Mouse (Mus musculus) embryo, embryonic 10.5 days (tissue): ENCODE results near the gene Rmnd5b.
A peak's percentile ranks its signal among the peaks of the same experiment; 100 is the strongest.
"Not testable (repeated sequence)": the region's sequence is repeated elsewhere in the genome, so short reads cannot be mapped to it uniquely, and the experiment has no call there.

Experiments
- DNase-seq: peaks from one replicate; pipeline ENCODE4 v3.0.0-alpha.2; 2015; ENCODE audit warnings: low spot score

The Rmnd5b gene

DNA sequence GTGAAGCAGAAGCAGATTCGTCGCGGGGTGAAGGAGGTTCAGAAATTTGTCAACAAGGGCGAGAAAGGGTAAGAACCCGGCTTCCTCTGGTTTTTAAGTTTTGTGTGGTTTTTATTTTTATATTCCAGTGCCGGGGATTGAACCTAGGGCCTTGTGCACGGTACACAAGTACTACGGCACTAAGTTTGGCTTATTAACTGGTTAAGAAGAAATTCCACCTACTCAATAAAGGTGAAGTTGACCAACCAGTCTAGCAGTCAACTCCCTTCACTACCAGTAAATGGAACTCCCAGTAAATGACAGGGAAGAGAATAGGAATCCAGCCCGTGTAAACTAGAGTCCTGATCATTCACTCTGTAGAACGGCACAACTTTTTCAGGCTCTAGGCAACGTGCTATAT is 15.6 kb downstream of the Rmnd5b start:
- no peak for DNase-seq

DNA sequence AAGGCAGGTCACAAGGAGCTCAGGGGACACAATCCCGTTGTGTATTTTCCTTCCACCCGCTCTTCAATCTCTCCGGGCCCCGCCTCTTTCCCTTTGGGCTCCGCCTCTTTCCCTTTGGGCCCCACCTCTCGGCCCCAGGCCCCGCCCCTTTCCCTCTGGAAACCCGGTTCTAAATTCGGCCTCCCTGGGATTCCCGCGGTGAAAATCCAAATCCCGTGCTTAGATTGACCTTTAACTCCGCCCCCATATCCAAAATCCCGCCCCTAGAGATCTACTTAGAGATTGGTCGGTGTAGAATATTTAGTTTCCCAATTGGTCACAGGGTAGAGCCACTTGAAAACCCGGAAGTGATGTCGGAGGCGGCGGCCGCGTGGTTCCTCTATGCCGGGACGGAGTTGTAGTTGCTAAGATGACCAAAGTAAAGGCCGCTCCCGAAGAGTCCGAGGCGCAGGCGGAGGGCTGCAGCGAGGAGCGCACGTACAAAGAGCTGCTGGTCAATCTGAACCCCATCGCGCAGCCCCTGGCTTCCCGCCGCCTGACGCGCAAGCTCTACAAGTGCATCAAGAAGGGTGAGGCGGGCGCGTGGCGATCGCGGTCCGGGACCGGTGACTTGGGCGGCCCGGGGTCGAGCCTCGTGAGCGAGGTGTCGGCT is 16.2 kb downstream of the Rmnd5b start, which contains the start of gene Nhp2:
TSS of gene Nhp2 (plus strand) at position 327 of the 652 bp plus-strand sequence.
- peak; percentile 100 for DNase-seq

DNA sequence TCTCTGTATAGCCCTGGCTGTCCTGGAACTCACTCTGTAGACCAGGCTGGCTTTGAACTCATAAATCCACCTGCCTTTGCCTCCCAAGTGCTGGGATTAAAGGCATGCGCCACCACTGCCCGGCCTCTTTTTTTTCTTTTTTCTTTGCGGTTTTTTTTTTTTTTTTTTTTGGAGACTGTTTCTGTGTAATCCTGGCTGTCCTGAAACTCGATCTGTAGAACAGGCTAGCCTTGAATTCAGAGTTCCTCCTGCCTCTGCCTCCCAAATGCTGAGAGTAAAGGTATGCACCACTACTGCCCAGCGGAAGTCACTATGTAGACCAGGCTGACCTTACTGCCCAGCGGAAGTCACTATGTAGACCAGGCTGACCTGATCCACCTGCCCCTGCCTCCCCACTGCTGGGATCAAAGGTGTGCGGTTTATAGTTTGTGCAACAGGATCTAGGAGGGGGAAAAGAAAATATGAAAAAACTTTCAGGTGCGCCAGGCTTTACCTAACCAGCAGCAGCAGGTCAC is 16.7 kb downstream of the Rmnd5b start:
- DNase-seq: no peak

DNA sequence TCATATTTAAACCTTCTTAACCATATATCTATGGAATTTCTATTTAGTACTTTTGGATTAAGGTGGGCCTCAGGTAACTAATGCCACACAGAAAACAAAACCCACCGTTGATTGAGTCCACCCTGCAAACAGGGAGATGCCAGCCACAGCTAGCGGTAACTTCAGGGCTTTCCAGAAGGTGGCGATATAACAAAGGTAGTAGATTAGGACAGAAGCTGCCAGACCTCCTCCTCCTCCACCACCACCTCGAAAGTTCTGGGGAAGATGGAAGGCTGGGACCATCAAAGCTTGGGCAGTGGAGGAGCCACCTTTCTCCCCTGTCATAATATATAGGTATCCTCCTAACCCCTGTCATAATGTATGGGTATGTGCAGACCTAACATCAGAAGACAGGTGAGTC is 18.0 kb downstream of the Rmnd5b start:
- DNase-seq: peak; percentile 84

DNA sequence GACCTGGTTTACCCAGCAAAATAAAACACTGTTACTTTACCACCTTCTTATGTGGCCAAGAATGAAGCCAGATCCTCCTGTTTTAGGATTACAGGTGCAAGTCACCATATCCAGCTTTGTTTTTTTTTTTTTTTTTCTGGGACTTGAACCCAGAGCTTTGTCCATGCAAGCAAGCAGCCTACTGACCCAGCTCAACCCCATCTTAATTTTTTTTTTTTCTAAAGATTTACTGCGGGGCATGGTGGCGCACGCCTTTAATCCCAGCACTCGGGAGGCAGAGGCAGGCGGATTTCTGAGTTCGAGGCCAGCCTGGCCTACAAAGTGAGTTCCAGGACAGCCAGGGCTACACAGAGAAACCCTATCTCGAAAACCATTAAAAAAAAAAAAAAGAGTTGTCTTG is 19.6 kb downstream of the Rmnd5b start:
- not testable (repeated sequence) for DNase-seq

DNA sequence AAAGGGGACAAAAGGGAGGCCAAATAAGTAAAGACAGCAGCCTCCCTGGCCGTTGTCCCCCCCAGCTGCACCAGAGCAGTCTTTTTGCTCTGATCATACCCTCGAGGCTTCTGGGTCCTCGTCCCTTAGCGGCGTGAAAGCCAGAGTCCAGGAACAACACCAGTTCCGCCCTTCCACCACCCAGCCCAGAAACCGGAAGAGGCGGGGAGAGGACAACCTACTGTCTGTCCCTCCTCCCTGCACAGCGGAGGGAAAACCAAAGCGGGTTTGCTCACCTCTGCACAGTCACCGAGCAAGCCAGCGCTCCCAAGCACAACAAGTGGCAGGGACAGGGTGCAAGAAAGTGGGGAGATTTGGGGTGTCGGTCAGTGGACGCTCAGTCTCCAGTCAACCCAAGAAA is 20.1 kb downstream of the Rmnd5b start:
- DNase-seq: peak; percentile 88

DNA sequence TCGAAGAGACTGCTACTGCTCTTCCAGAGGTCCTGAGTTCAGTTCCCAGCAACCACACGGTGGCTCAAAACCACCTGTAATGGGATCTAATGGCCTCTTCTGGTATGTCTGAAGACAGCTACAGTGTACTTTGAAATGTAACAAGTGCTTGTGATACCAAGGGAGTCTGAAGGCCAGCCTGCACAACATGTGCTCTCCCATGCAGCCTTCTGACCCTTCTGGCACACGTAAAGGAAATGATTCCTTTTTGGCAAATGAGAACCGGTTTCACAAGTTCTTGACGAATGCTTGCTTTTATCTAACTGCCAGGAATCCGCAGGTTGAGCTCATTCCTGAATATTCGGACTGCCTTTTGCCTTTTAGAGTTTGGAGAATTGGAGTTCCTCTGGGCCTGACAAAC is 20.6 kb downstream of the Rmnd5b start:
- no peak for DNase-seq

DNA sequence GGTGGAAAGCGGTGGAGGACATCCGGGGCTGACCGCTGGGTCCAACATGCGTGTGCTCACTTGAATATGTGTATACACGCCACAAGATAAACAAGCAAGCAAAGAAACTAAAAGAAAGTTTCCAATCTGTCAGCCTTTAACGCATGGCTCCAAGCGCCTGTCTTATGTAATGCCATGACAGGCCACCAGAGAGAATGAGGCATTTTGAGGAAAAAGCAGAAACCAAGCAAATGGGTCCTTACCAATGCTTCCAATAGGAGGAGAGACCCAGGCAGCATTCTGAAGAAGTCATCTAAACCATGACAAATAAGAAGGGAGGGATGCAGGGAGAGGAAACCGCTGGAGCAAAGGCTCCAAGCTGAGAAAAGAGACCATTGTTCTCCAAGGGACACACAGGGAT is 21.4 kb downstream of the Rmnd5b start:
- DNase-seq: no peak

DNA sequence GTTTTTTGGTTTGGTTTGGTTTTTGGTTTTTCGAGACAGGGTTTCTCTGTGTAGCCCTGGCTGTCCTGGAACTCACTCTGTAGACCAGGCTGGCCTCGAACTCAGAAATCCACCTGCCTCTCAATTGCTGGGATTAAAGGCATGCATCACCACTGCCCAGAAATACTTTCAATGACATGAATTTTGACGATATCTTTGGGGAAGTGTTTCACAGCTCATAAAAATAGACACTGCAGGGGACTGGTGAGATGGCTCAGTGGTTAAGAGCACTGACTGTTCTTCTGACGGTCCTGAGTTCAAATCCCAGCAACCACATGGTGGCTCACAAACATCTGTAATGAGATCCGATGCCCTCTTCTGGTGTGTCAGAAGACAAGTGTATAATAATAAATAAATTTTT is 25.8 kb downstream of the Rmnd5b start:
- DNase-seq: not testable (repeated sequence)

DNA sequence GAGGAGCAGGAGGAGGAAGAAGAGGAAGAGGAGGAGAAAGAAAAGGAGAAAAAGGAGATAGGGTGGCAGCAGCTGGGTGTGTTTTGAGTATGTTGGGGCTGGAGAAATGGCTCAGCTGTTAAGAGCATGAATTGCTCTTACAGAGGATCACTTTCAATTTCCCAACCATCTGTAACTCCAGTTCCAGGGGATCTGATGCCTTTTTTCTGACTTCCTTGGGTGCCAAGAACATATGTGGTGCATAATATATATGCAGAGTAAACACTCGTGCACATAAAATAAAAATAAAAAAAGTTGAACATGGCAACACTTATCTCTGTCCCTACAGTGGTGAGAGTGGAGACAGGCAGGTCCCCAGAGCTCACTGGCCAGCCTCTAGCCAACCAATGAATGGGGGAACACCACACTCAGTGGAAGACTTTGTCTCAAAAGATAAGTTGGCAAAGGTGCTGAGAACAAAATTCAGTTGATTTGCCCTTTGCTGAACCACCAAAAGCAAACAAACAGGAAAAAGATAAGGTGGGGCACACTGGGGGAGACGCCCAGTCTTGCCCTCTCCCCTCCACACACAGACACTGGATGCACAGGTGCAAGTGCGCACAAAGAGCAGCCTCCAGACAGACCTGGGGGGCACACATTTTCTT is 26.3 kb downstream of the Rmnd5b start:
- no peak for DNase-seq

DNA sequence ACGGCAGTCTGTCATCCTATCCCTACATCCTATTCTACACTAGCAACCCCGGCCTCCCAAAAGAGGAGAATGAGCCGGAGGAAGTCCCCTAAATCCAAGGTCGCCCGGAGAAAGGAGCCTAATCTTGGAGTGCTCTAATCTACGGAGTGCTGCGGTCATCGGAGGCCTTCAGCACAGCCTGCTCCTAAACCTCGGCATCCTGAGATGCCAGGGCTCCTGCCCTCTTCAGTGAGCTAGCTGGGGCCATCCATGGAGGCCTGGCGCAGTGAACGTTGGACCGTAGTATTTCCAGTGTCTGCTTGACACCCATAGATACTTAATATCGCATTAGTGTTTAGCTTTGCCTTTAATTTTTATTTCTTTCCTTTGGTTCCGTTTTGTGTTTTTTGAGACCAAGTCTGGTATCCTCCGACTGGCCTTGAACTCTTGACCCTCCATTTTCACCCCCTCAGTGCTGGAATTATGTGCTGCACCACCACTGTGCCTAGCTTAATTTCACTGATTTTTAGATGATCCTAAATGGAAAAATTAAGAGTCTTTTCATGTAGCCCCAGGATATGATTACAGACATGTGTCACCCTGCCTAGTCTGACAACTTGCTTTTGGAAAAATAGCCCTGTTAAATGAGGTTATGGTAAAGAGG is 28.5 kb downstream of the Rmnd5b start:
- DNase-seq: no peak

DNA sequence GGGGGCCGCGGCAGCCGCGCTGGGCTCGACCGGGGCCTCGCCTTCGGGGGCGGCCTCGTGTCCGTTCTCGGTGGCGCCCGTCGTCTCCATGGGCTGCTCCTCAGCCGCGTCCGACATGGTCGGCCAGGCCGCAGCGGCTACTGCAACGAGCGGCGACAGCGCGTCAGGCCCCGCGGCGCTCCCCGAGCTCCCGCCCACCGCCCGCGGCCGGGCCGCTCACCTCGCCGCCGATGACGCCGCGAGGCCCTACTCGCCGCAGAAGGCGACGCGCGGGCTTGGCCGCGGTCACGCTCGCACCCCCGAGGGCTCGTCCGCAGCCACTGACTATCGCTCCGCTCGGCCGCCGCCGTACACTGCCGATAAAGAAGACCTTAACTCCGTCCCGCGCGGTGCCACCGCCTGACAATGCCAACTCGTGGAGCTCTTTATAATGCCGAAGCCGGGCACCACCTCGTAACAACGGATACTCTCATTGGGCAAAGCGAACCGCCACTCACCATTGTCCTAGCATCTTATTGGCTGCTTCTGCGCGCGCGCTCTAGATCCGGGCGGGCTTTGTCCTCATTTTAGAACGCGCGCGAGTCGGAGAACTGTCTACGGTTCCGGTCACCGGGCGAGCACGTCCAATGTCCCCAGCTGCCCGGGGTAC is 29.1 kb downstream of the Rmnd5b start, which contains the start of gene Hnrnpab:
TSS of gene Hnrnpab (minus strand) at position 401 of the 649 bp plus-strand sequence.
- peak; percentile 99 for DNase-seq

DNA sequence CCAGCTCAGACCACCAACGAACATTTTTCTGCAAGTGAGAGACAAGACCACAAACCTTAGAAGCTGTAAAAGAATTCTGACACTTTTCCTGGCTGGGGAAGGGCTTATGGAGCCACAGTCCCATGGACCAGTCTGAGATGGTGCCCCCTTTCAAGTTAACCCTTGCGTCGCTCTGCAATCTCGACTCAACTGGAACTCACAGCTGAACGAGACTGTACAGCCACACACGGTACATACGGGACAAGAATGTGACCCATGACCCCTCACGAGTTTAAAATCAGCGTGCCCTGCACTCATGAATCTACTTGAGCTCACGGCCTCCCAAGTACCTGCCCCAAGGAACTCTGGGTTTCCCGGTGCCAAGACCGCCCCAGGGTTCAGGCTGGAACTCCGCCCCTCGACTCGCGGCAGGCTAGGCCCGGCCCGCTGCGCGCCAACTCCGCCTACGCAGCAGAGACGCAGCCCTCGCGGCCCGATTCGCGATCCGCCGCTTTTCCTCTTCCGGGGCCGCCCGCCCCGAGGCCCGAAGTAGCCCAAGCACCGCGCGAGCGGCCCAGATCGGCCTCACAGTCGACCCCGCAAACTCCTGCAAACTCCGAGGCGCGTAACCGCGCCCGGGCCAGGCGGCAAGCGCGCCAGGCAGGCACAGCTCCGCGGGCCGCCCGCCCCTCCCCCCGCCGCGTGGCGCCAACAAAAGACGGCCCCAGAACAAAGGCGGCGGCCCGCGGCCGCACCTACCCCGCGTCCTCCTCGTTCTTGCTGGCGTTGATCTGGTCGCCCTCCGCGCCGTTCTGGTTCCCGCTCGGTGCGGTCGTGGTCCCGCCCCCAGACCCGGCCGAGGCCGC is 29.9 kb downstream of the Rmnd5b start:
- DNase-seq: peak; percentile 83

DNA sequence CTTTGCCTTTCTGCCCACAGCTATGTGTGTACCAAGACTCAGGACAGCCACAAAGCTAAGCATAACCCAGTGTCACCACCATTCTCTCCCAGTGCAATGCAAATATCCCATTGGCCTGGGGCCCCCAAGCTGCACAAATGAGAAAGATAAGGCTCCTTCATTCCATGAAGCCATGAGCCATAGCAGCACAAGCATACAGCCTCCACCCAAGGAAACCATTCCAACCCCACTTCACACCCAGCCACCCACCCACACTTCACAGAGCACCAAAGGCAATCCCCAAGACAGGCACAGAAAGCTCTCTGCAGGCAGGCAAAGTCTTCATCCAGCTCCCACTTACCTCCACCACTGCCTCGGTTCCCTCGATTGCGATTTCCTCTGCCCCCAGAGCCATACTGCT is 33.4 kb downstream of the Rmnd5b start:
- DNase-seq: no peak

DNA sequence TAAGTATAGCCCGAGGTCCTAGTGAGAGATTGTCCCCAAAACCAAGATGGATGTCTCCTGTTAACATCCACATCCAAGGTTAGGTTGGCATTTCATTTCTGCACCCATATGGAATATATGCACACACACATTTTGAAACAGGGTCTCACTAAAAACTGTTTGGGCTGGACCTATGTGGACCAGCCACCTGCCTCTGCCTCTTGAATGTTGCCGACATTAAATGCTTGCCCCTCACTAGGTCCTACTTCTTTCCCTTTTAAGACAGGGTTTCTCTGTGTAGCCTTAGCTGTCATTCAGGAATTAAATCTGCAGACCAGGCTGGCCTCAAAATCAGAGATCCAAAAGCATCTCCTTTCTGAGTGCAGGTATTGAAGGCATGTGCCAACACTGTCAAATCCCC is 38.1 kb downstream of the Rmnd5b start:
- no peak for DNase-seq

DNA sequence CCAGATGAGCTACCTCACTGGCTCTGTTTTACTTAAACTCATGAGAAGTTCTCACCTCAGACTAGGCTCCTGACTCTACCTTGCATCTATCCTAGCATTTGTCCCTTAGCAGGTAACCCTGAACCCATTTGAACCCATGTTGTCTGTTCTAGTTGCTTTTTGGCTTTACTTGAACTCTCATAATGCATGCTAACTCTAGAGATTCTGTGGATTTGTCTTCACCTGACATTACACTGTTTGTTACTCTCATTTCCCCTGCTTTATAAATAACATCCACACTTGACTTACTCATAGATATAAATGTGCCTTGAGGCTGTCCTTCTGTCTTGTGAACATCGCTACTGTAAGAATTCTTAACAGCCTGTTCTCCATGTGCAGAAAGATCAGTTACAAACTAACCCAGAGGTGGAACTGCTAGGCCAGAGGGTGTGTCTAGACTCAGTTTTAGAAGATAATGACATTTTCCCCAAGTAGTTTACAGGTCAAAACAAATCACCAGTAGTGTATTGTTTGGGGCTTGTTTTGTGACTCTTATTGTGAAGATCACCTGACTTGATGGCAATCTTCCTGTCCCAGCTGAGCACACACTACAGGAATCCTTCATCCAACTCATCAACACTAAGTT is 40.1 kb downstream of the Rmnd5b start:
- DNase-seq: no peak

DNA sequence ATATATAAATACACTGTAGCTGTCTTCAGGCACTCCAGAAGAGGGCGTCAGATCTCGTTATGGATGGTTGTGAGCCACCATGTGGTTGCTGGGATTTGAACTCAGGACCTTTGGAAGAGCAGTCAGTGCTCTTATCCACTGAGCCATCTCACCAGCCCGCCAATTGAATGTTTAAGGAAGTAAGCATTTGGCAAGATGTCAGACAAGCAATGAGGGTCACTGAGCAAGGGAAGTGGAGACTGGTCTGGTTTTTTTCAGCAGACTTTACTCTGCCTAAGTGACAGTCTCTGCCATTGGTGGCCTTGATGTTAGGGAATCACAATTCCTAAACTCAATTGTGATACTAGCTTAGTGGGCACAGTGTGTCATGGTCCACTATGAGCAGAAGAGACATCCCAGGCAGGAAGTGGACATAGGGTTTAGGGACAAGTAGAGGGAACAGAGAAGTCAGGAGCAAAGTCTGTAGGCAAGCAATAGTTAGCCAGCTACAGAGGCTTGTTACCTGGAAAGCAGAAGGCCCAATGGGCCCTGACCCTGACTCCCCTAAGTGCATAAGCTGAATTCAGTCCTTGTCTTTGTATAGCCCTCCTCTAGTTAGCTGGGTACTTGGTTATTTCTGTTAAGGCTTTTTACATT is 40.9 kb downstream of the Rmnd5b start:
- no peak for DNase-seq

DNA sequence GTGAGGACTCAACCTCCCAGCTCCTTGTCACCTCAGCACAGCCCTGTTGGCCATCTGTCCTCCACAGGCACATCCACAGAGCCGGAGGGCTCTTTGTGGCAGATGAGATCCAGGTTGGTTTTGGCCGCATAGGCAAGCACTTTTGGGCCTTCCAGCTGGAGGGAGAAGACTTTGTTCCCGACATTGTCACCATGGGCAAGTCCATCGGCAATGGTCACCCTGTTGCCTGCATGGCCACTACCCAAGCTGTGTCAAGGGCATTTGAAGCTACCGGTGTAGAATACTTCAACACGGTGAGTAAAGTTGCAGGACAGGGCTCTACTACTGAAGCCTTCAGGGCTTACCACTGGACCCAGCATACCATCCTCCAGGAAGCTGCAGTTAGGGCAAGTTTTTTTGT is 41.8 kb downstream of the Rmnd5b start:
- DNase-seq: no peak

DNA sequence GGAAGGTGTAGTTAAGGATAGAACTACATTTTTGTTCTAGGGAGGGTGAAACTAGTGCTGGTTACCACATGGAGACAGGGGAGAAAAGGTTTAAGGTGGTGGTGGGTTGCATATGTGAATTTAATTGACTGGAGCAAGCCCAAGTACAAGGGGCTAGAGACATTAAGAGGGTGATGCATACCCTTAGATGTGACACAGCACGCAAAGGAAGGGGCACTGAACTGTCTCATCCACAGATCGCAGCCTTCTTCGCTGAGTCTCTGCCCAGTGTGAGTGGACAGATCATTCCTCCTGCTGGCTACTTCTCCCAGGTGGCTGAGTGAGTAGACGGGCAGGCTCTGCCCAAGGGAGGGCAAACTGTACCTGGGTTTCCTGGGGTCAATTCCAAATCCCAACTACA is 42.3 kb downstream of the Rmnd5b start:
- DNase-seq: no peak

DNA sequence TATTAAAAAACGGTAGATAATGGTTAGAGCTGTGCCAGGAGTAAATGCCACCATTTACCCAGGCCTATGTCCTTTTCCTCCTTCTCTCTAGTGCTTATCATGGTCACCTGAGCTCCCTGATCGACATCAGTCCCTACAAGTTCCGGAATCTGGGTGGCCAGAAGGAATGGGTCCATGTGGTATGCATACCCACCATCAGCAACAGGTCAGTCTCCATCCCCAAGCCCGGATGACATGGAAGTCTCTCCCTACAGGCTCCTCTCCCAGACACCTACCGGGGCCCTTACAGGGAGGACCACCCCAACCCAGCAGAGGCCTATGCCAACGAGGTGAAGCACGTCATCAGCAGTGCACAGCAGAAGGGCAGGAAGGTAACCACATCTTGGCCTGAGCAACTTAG is 43.8 kb downstream of the Rmnd5b start:
- no peak for DNase-seq

DNA sequence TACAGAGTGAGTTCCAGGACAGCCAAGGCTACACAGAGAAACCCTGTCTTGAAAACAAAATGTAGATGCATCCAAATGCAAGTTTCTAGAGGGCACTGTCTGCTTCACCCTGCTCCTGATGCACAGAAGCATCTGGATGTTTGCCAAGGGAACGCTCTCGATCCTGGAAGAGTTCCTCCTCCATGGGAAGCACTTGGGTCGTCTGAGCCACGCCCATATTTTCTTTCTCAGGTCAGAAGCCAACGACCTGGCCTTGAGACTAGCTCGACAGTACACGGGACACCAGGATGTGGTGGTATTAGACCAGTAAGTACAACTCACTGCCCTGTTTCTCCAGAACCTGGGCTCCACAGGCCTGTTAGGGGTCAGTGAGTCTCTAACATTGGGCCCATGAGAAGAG is 44.5 kb downstream of the Rmnd5b start:
- DNase-seq: no peak
